Mouse (Mus musculus): ENCODE measurements around the gene Smpd3.
"Not testable (repeated sequence)": the region's sequence is repeated elsewhere in the genome, so short reads cannot be mapped to it uniquely, and the experiment has no call there.

Gene Smpd3

DNA sequence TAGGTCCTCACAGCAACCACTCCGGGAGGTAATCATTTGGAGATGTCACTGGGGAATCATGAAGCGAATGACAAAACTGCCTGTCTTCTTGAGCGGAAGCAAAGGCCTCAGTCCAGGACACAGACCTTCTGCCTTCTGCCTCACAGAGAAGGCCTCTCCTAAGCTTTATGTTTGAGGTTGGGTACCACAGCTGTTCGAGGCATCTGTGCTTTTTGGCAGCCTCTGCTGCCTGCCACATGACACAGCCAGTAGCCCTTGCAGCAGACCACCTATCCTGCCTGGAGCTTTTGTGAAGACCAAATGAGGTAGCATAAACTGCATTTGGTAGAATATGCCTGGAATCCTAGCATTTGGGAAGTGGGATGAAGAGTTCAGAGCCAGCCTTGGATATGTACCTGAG lies 11.2 kb downstream of the Smpd3 start:
- no peak for DNase-seq (ENCODE audit: low read depth, low spot score)

DNA sequence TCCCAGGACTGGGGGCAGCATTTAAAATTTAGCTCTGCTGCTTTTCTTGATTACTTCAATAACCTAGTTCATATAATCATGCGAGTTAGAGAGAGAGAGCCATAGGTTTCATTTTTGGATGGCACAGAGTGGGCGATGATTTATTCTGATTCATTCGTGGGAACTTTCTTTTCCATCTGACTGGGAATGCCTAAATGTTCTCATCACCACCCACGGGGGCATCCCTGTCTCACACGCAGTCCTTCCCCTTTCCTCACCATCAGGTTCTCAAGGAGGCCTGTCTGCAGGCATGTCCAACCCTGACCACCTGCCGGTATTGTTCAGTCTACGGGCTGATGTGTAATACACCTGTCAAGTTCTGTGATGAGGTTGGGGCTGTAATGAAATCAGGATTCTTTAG lies 16.4 kb downstream of the Smpd3 start:
- no peak for DNase-seq (ENCODE audit: low read depth, low spot score)

DNA sequence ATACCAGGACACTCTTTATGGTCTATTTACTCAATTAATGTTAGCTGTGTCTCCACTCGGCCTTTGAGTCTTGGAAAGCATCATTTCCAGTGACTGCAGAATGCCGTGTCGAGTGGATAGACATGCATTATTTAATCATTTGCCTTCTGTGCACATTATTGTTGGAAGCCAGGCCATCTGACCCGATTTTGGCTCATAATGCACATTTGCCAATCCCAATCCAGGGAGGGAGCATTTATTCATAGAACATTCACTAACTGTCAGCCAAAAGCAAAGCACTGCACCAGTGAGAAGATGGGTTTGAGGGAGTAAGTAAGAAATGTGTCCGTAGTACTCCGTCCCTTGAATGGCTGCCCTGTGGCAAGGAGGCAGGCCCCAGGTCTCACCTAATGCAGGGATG lies 17.8 kb downstream of the Smpd3 start:
- no peak for DNase-seq (ENCODE audit: low read depth, low spot score)

DNA sequence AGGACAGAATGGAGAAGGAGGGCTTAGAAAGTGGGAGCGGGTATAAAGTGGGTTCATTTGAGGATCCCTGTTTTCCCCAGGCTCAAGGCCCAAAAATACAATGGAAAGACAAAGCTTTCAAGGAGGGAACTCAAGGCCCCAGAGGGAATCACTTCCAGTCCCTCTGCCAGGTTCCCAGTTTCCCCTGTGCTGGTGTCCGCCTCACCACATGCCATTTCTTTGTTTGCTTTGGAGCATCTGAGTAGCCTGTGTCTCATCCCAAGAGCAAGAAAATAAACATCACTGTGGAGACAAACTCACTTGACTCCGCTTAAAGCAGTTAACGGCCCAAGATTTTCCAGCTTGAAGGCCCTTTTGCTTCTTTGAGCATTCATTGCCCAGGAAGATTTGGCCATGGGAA lies 20.7 kb downstream of the Smpd3 start:
- no peak for DNase-seq (ENCODE audit: low read depth, low spot score)

DNA sequence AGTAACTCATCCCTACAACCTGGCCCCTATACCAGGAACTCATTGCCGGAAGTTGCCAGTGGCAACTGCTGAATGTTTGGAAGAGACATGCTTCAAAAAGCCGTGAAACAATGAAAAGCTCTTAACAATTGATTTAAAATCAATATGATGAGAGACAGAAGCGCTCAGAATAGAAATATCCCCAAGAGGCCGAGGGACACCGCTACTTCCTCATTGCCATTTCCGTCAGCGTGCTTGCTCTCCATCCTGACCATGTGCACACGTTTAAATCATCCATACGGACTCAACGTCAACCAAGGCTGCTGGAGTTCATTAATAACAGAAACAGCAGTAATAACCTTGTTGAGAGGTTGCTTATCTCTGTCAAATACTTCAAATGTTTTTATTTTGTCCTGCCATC lies 21.3 kb downstream of the Smpd3 start:
- no peak for DNase-seq (ENCODE audit: low read depth, low spot score)

DNA sequence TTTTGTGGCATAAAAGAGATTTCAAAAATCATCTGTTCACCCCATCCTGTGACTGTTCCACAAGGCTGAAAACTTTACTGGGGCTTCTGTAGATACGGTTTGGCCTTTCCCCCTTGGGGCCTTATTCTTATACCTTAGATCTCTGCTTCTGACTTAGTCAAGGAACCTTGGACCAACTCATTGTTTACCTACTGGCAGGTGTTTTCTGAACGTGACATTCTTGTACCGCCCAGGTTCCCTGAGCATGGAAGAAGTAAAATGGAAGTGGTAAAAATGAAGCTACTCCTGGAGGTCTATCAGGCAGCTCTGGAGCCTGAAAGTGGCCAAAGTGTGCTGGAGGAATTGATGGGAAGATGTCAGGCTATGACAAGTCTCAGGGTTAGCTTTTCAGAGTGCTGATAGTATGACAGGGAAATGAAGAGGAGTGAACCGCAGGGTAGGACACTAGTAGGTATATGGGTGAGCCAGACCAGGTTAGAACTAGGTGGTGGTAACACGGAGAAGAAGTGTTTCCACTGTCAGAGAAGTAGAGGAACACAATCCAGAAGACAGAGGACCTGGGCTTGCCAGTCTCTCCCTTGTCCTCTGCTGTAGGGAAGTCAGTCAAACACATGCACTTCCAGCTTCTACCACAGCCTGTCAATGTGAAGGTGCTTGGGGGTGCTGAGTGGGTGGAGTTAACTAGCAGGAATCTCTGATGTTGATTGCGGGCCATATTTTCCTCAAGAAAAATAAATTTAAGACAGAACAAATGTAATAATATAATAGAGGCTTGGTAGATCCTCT lies 22.2 kb downstream of the Smpd3 start:
- no peak for DNase-seq (ENCODE audit: low read depth, low spot score)

DNA sequence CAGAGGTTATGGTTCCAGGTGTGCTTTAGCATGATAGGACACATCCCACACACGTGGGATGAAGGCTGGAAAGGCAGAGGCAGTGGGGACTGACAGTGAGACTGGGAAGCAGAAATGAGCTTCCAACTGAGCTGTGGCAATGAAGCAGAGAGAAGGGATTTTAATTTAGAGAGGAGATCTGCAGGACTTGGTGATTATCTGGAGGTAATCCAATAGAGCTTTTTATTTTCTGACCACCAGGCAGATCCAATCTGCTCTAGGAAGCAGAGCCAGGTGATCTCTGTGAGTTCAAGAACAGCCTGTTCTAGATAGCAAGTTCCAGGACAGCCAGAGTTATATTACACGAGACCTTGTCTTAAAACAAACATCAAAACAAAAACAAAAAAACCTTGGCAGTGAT lies 24.0 kb downstream of the Smpd3 start:
- no peak for DNase-seq (ENCODE audit: low read depth, low spot score)

DNA sequence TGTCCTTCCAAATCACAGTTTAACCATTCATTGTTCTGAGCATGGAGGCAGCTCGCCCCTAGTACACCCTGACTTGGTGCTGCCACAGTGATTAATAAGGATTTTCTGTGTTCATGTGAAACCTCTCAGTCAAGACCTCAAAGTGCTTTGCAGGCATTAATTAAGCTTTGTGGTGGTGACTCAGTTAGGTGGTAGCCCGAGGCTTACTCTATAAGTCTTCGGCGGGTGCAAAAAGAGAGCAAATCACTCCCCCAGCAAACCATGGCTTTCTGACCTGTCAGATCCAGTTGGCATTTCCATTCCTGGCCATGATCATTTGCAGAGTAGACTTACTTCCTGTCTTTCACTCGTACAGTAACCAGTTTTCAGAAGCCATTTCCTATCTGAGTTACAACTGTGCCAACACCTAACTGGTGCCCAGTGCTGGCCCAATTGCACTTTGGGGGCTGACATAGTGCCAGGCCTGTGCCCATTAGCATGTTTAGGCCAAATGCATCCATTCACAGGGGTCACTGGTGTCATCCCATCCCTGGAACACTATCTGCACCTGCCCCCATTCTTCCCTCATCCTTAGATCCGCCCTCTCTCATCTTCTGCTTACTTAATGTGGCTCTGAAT lies 24.6 kb downstream of the Smpd3 start:
- no peak for DNase-seq (ENCODE audit: low read depth, low spot score)

DNA sequence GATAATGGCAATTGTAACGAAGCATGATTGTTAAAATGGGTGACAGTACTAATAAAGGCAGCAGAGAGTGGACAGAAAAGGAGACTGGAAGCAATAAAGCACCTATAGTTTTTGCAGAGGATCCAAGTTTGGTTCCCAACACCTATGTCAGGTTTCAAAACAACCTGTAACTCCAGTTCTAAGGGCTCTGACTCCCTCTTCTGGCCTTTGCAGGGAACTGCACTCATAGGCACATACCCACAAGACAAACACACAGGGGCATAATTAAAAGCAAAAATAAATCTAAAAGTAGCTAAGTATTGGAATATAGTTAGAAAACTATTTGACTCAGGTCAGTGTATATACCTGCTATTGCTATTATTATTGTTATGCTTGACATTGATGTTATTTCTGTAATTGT lies 25.8 kb downstream of the Smpd3 start:
- DNase-seq (ENCODE audit: low read depth, low spot score), result no peak

DNA sequence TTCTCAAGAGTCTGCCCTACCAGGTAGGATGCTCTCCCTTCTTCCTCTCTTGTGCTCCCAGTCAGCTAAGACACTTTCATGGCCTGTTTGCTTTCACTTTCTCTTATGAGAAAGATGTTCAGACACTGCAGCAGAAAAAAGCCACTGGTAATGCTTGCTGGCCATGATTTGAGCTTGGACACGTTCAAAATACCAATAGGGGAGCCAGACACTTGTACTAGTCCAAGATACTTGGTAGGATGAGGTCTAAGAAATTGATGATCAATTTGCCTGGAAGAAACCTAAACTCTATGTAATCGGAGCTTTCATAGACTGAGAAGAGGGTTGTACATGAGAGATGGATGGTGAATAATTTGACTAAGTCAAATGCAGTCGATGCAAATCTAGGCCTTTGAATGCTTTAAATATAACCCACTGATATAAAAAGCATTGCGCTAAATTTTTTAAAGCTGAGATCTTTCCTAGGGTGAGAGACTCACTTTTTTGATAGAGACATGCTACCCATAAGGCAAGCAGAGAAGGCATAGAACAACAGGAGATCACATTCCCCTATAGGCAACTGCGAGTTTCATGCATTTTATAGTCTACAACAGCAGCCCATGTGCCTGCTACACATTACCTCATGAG lies 27.6 kb downstream of the Smpd3 start:
- DNase-seq (ENCODE audit: low read depth, low spot score), result no peak

DNA sequence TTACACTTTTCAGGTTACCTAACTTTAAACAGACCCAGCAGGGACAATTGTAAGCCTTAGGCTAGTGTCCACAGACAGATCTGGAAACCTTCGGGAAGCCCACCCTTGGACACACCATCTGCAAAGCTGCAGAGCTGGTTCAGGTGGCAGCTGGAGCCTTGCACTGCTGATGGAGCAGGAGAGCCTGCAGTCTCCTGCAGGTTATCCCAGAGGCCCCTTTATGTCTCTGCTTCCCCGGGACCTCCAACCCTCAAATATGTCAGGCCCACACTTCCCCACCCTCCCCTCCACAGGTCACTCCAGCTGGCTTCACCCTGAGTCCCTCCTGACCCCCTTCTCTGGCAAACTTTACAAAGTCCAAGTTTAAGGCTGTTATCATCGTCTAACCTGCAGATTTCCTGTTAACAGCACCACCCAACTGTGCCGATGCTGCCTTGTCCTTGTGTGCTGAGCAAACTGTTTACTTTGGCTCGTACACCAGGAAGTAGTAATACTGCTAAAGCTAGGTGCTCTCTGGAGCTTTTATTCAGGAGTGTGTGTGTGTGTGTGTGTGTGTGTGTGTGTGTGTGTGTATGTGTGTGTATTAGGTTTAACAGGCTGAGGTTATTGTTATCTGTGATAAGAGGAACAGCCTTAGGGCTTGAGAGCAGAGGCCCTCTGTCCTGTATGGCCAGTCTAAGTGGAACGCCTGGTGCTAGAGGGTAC lies 29.6 kb downstream of the Smpd3 start:
- DNase-seq (ENCODE audit: low read depth, low spot score), result not testable (repeated sequence)

DNA sequence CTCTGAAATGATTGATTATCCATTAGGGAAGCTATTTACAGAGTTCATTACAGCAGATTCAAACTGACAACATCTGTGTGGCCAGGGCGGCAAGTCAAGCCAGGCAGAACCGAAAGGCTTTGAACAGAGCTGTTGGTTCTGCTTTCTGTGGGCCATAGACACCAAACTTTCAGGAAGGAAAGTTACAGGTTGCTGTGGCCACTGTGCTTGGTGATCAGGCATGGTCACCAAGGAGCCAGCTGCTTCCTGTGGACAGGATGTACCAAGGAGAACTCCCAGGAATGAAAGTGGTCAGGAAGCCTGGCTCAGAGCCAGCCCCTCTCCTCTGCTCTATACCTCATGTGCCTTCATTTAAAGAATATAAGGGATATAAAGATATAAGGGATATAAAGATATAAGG lies 30.2 kb downstream of the Smpd3 start:
- DNase-seq (ENCODE audit: low read depth, low spot score), result no peak

DNA sequence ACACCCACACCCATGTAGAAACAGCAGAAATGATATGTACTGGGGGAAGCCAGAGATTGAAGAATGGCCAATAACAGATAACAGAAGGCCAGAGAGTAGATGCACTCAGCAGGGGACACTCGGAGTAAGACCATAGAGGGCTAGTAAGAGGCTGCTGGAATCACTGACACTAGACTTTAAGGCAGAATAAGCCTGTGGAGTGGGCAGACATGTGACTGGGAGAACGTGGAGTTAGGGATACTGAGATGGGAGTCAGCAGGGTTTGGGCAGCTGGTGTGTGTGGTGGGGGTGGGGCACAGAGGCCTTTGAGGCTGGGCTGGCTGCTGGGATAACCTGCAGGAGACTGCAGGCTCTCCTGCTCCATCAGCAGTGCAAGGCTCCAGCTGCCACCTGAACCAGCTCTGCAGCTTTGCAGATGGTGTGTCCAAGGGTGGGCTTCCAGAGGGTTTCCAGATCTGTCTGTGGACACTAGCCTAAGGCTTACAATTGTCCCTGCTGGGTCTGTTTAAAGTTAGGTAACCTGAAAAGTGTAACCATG lies 31.0 kb downstream of the Smpd3 start:
- not testable (repeated sequence) for DNase-seq (ENCODE audit: low read depth, low spot score)

DNA sequence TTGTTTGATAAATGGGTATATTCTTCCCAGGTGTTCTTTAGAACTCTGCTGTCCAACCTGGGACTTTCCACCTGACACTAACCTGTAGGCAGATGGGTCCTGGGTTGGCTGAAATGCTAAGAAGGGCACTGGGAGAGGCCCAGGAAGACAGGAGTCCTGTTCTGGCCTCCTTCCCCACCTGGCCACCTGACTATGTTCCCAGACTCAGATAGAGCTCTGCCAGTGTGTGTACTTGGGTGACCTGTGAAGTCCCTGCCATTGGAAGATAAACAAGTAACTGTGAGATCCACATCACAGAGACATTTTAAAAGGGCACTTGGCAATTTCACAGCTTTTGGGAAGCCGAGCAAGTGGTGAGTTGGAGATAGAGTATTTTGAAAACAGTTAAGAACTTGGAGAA lies 31.7 kb downstream of the Smpd3 start:
- no peak for DNase-seq (ENCODE audit: low read depth, low spot score)

DNA sequence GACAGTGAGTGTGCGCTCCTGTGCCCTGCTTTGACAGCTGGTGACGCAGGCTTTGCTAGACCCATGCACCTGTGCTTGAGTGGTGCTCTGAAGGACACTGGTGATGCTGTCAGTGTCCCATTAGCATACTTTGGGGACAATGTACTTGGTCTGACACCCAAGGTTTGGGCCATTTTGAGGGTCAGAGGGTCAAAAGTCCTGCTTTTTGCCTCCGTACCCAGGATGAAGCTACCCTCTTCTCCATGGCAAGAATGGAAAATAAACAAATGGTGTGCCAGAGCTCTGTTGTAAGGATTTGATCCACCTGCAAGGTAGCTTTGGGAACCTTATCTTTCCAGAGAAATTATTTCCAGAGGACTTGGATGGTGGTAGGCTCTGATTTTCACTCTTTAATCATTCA lies 32.5 kb downstream of the Smpd3 start:
- DNase-seq (ENCODE audit: low read depth, low spot score), result no peak

DNA sequence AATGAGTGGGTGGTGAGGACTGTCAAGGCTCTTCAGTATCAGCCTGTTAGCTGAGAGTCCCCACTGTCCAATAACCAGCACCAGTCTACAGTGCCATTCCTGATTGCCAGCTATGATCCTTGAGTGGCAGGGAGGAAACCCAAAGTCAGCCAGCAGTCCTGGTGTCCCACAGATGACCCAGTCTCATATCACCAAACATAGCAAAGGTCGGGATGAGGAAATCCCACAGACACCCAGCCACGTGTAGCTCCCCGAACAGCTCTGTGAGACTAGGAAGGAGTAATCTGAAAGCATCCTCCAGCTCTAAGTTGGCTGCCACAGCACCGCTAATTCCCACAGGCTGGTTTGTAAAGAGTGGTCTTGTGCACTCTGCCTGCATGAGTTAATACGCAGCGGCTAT lies 33.5 kb downstream of the Smpd3 start:
- no peak for DNase-seq (ENCODE audit: low read depth, low spot score)

DNA sequence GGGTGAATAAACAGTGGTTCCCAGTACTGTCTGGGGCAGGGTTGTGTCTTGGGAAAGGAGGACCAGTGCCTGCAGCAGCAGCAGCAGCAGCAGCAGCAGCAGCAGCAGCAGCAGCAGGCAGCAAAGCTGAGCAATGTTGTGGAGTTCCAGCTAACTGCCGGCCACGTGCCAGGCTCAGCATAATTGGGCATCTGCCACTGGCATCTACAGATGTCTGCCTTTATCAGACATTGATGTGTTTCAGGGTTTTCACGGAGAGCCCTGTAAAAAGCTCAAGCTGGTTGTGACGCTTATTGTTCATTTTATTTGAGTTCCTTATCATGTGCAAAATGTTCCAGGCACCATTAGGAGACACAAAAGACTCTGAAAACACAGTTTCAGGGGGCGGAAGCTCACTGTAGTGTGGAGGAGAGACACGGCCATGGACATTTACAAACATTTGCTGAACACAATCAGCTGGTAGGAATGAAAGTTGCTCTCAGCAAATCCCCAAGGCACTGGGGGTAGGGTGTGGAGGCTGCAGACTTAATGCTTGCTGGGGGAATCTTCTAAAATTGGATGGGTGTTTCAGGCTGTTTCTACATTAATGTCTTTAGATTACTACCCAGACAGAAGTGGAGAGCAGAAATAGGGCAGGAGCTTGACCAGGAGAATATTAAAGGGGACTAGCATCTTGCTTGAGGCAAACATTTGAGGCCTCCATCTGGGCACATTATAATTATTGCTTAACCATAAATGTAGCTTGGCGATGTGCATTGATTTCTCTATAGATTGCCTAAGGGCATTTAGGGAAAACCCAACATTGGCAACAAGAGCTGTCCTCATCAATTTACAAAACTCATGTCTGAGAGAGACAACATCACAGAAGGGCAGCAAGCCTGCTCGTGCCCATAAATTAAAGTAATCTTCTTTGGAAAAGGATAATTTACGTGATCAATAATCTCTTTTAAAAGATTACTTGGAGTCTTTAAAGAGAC lies 36.8 kb downstream of the Smpd3 start:
- DNase-seq (ENCODE audit: low read depth, low spot score), result no peak

DNA sequence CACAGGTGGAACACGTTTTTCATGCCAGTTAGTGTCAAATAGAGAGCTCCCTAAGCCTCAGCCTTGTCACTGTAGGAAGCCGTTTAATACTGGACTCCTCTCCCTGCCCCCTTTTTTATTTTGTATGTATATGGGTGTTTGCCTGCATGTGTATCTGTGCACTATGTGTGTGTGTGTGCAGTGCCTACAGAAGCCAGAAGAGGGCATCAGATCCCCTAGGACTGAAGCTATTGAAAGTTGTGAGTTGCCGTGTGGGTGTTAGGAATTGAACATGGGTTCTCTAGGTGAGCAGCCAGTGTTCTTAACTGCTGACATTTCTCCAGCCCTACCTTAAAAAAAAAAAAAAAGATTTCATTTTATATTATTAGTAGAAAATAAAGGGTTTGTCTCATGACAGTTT lies 38.1 kb downstream of the Smpd3 start:
- DNase-seq (ENCODE audit: low read depth, low spot score), result no peak

DNA sequence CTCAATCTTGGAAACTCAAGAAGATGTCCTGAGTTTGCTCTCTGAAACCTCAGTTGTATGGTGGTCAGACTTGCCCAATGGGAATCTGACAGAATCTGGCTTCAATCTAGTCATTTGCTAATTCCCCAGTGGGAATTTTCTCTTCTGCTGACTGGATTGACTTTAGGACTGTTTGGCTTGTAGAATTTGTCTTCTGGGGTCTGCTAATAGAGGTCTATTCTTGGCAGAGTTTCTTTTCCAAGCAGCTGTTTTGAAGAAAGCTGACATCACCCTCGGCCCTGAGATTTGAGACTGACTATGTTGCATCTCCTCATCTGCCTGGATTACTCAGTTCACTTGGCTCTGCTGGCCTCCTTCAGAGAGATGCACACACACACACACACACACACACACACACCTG lies 38.9 kb downstream of the Smpd3 start:
- no peak for DNase-seq (ENCODE audit: low read depth, low spot score)

DNA sequence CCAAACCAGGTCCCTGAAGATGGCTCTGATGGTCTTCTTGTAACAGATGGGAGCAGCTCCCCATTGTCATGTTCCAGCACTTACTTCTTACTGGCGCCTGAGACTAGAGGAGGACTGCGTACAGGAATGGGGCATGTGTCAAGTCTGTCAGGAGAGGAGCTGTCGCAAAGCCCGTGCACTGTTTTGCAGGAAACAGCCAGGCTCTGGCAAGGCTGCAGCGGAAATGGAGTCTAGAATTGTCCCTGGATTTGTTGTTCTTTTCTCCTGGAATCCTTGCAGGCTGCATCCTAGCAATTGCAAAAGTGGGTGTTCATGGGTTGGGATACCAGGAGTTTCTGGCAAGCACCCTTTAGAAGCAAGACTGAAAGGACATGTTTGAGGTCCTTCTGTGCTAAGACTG lies 39.5 kb downstream of the Smpd3 start:
- DNase-seq (ENCODE audit: low read depth, low spot score), result no peak
